Mouse (Mus musculus): ENCODE measurements at regions not wholly inside any gene's neighbourhood (a gene's known extent, or its start where the extent isn't known, plus 50 kb on each side); places are given as distances from the start of the nearest gene placed in this dataset.

DNA sequence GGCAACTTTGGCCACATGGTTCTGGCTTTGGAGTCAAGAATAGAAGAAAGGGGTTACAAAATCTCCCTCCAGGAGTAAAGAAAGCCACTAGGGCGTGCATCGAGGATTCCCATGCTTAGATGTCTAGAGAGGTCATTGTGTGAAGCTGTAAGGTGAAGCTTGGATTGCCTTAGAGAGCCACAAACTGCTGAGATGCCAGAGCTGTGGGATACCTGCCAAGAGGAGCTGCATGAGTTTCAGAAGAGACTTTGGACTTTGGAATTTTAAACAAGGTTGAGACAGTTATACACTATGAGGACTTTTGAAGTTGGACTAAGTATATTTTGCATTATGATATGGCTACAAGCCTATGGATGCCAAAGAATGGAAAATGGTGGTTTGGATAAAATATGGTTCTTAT lies 325.4 kb upstream of the Rag2 start:
- POLR2A ChIA-PET: no interaction called here

DNA sequence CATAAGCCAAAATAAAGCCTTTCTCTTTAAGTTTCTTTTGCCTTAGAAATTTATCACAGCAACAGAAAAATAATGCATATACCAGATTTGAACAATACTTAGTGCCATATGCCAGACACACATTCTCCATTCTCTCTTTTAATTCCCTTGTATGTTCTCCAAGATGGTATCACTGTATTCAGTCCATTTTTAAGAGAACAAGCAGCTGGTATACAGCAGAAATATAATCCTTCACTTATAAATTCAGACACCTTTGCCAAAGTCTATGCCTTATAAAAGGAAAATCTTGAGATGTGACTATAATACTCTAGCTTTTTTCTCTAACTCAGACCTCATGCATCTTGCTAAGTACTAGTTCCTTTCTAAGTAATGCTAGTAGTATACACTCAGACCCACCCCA lies 324.4 kb upstream of the Rag2 start:
- CTCF ChIA-PET: no interaction called here
- POLR2A ChIA-PET: no interaction called here

More for the DNA sequence above, 325.4 kb upstream of the Rag2 start:
- CTCF ChIA-PET: interaction anchor here in 1 of 4 experiments (1.4 kb wide), 1 partner anchor 10 kb away, joined by 3 read pairs; no protein-coding TSS in a partner anchor

DNA sequence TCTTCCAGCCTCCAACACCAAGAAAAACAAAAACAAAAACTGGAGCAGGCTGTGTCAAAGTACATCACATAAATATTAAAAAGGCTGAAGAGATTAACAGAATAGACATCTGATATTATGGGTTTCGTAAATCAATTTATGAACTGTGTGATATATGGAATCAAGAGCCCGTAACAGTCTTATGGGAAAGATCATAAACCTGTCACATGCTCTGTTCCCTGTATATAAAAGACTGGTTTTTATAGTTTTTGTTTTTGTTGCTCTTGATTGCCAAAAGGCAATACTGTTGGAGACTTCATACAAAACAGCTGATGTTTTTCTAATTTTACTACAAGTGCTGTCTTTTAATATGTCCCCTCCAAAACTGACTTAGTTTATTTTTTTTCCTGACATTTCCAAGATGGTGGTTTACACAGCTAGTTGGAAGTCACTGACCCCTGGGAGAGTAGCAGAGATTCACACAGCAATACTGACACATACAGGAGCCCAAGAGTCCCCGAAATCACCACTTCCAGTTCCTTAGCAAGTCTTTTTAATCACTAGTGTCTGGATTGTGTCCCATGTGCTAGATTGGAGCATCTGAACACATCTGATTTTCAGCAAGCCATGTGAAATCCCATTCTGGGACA lies 303.1 kb upstream of the Rag2 start:
- ChIA-PET CTCF (no interaction called here), POLR2A (no interaction called here)

DNA sequence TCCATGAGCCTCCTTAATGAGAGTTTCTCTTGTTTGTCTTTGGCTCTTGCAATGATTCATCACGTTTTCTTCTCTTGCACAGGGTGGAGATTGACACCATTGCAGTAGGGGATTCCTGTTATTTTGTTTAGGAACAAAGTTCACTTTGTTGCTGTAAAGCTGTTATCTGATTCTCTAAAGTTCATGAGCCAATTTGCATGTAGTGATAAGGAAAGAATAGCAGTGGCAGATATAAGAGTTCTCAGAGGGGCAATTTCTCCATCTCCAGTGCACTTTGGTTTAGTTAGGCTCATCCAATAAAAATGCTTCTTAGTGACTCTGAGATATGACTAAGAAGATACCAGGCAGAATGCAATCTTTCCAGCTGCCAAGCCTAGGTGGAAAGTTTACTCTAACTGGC lies 267.8 kb upstream of the Rag2 start:
- ChIA-PET CTCF (no interaction called here), POLR2A (no interaction called here)

DNA sequence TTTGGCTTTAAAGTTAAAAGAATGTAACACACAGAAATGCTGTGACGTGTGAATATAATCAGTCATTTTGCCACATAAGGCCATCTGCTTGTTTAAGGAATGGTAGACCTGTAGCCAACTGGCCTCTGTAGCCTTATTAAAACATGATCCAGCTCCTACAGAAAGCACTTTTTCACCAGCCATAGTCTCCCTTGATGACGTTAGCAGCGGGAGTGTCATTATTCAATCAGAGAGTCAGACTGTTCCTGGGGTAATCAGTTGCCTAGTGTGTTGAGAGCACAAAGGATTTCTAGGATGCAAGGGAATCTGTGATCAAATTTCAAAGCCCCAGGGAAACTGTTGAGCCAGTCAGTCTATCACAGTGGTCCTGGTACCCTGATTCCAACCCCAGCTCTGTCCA lies 260.3 kb upstream of the Rag2 start:
- ChIA-PET POLR2A (no interaction called here), CTCF (no interaction called here)

DNA sequence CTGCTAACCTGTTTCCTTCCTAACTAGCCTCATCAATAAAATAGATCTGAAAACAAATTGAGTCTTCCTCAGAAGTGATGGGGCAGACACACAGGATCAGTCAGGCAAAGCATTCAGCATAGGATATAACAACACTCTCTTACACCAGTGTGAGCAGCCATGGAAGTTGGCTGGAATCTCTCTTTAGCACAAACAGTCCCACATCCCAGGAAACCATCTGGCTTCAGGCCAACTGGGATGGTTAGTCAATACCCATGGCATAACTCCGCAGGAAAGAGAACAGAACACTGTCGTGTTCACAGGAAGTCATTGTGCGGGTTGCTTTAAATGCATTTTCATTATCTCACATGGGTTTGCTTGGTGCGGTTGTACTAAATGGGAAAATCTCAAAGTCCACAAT lies 256.2 kb upstream of the Rag2 start:
- ChIA-PET CTCF (no interaction called here), POLR2A (no interaction called here)

DNA sequence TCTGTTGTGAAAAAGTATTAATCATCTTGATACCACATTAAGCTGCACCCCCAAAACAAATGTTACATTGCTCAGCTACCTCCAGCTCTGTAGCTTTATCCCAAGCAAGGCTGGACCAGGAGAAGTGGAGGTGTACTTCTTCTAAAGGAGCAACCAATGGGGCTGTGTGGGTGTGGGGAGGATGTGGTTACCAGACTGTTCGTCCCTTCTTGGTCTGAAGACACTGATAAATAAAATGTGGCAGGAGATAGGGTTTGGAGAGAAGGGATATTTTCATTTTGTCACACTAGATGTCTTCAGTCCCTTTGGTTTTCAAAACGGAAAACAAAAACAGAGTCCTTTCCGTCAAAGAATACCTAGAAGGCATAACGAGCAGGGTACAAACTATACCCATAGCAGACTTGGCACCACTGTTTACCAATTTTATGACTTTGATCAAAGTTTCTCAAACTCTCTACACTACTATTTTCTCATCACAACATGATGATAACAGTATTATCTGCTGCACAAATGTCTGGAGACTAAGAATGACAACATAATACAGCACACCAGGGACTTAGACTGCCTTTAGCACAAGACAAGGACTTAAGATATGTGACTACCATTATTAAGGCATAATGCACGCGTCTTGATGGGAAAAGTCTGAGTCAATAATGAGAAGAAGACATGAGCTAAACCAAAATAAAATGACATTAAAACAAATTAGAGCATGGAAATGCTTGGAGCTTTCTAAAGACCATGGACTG lies 253.4 kb upstream of the Rag2 start:
- ChIA-PET CTCF (no interaction called here), POLR2A (no interaction called here)

DNA sequence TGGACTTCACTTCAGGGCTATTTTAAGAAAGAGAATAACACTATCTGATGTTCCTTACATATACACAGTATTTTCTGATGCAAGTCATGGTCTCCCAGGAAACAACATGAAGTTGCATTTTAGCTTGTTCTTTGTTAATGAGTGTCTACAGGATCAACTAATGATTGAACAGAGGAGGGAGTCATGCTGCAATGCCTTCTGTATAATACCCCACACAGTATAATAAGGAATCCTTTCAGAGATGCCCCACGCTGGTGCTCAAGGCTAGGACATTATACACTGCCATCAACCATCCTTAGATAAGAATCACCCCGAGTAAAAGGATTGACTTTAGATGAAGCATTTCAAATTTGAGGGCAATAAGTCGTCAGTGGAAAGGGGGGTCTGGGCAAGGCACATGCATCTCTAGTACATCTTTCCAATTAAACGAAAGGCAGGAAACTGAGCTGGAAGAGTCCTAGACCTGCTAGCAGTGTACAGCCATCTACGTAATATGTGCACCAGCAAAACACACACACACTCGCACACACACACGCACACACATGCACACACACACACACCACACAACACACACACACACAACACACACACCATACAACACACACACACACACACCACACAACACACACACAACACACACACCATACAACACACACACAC lies 252.6 kb upstream of the Rag2 start:
- CTCF ChIA-PET: no interaction called here

DNA sequence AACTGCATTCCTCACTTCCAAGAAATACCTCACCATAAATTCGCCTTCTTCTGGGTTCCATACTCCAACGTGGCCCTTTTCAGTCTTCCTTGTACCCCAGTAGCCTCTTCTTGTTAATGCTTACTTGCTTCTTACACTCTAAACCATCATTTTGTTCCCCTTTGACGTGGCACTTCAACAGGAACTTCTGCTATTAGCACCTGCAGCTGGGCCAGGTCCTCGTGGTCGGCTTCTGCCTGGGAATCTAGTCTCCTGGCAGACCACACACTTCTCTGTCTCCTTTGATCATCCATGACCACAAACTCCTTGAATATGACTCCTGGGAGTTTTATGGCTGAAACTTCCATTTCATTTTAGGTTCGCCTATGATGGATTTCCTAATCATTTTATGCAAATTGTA lies 243.9 kb upstream of the Rag2 start:
- POLR2A ChIA-PET: no interaction called here
- CTCF ChIA-PET: no interaction called here

More for the DNA sequence above, 252.6 kb upstream of the Rag2 start:
- POLR2A ChIA-PET: no interaction called here

DNA sequence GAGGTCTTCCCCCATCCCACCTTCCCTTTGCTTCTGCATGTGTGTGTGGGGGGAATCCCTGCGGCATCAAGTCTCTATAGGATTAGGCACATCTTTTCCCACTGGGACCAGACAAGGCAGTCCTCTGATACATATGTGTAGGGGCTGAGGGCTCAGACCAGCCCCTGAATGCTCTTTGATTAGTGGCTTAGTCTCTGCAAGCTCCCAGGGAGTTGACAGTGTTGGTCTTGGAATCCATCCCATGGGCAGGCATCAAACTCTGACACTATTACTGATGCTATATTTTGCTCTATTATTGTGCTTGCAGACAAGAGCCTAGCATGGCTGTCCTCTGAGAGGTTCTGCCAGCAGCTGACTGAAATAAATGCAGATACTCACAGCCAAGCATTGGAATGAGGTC lies 209.5 kb upstream of the Rag2 start:
- ChIA-PET POLR2A (no interaction called here), CTCF (no interaction called here)

DNA sequence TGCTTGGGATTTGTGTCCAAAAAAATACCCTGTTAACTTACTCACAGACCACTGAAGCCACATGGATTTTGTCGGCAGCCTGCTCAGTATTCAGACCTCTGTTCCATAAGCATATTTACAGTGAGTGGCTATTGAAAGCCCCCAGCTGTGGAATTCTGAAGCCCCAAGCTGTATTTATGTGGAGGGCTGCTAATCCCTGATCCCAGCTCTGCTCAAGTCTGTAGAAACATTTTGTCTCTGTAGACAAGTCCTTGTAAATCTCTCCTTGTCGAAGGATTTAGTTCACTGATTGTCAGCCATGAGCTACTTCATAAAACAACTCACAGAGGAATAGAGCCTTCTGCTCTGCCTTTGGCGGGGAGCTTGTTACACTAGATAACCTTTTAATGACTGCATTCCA lies 207.8 kb upstream of the Rag2 start:
- POLR2A ChIA-PET: no interaction called here
- CTCF ChIA-PET: interaction anchor here in 1 of 4 experiments (0.5 kb wide), 1 partner anchor 317 kb away, joined by 6 read pairs; no protein-coding TSS in a partner anchor

DNA sequence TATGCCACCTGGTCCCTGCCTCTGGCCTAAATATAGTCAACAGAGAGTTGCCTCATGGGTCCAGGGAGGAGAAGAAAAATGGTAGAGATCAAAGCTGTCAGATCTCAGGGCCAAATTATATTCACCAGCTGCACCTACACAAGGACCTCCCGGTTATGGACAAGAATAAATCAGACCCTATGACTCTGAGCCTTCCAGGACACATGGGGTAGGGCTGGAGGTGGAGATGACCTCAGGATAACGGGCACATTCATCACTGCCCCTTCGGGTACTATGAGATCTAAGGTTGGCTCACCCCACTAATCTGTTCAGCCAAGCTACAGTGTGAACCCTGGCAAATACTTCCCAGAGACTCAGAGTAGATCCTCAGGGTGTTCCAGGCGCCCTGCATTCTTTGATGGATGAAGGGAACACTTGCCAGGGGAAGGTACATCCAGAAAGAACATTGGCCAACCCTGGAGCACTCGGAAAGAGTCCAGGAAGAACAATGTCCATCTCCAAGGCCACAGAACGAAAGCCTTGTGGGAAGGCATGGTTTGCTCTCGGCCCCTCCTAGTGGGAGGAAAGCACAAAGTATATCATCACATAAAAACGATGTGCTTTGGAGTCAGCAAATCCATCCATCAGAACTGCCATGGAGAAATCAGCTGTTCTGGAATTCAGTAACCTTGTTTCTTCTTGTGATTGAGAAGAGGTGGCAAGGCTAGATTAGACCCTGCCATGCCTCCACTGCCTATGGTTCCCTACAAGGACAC lies 191.2 kb upstream of the Rag2 start:
- POLR2A ChIA-PET: no interaction called here
- CTCF ChIA-PET: no interaction called here

DNA sequence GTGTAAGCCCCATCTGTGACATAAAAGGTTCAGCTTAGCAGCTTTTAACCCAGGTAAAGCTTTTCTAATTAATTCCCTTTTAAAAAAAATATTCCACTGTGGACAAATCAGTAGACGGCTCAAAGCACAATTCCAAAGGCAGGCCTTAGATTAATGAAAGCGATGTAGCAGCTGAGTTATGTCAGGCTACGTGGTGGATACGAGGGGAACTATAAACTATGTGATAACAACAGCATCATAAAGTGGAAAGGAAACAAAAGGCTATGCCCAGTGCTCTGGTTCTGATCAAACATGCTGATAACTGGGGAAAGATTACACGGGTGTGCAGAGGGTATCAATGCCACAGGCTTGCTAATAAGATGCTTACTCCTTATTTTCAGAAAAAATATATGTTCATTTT lies 184.3 kb upstream of the Rag2 start:
- CTCF ChIA-PET: no interaction called here
- POLR2A ChIA-PET: no interaction called here

DNA sequence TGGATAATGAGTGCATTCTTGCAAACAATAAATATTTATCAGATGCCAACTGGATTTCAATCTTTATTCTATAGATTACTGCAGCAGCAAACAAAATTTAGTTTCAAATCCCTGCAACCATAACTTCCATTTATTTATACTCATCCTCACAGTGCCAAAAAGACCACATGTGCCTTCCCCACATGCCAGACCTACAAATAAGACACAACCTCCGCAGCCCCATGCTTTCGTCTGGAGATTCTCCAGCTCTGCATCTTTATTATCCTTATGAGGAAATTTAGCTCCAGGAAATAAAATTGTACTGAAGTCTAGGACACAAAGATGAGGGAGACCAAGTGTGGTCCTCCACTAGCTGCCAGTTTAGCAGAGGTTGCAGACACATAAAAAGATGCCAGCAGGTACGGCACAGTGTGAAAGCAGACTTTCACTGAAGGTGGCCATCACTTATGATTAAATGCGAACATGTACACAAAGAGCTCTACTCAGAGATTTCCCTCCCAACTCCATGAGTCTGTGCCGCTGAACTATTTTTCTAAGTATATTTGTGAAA lies 183.4 kb upstream of the Rag2 start:
- ChIA-PET POLR2A (no interaction called here), CTCF (no interaction called here)

DNA sequence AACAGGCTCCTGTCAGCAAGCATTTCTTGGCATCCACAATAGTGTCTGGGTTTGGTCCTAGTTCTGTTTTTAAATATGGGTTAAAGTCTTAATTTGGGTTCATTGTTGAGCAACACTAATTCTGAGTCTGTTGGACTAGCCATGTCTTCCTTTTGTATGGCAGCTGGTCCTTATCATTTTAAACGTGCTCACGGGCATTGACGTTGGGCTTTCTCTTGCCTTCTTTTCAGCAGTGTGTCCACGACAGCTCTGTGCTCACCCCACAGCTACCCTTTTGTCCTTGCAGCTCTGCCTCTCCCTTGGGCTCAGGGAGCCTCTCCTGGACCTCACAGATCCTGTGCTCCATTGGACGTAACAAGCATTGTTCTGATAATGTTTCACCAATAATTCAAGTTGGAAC lies 168.9 kb upstream of the Rag2 start:
- ChIA-PET POLR2A (no interaction called here), CTCF (no interaction called here)

DNA sequence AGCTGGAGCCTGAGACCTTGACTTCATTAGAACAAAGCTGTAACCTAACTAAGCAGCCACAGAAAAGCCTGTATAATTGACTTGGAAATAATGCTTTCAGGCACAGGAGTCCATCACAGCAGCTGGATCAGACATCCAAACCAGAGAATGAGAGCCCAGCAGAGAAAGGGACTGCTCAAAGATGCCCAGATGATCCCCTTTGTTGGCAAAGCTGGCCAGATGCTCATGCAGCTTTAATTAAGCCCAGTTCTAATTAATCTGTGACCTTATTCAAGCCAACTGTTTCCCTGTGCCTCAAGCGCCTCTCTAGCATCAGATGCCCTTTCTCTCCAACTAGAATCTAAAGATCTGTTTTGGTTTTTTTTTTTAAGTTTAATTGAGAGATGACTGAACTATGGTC lies 165.6 kb upstream of the Rag2 start:
- CTCF ChIA-PET: no interaction called here

DNA sequence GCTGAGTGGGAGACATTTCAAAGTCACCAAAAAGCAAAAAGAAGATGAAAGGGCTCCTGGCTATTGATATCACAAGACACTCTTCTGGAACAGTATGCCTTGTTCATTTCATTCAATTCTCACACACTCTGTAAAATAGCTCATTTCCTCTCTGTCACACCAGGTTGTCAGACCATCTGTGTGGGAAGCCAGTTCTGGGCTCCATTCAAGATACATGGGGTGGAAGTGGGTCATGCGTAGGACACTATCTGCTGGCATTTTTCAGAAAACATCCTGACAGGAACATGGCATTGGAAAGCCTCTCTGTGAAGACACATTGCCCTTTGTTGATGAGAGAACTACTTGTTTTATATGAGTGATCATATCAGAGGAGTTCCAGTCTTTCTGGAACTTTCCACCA lies 162.1 kb upstream of the Rag2 start:
- CTCF ChIA-PET: no interaction called here
- POLR2A ChIA-PET: no interaction called here

More for the DNA sequence above, 165.6 kb upstream of the Rag2 start:
- POLR2A ChIA-PET: no interaction called here

DNA sequence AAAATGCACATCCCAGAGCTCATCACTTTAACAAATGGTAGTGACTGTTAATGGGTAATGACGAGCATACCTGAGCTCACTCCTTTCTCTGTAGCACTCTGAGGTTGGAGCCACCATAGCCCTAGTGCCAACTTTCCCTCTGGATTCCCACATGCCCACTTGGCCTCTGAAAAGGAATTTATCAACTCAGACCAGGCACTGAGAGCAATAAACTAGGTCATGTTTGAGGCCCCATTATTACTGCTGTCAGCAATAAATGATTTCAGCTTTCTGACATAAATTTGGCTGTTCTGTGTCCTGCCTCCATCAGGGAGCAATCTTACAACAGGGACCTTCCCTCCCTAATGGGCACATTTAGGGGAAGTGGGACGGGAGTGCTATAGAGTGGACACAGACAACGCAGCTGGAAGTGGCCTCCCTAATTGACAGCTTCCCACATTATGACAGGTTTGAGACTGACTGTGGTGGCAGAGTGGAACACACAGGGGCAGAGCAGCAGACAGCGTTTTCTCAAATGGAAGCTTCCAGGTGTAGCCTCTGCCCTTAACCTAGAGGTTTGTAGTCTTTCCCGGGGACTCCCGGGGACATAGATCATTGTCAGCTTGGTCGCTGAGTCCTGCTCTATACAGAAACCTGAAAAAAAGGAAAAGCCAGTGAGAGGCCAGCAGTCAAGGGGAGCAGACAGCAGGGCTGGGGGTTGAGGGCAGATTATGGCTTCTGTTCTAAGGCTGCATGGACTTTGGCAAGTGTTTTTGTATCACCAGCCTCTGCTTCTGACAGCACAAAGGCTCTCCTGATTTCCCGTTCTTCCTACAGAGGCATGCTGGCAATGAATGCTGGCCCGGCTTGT lies 160.0 kb upstream of the Rag2 start:
- CTCF ChIA-PET: interaction anchor here in 1 of 4 experiments (1.3 kb wide), 1 partner anchor 8 kb away, joined by 4 read pairs; no protein-coding TSS in a partner anchor
- POLR2A ChIA-PET: interaction anchor here in 1 of 4 experiments (0.5 kb wide), 1 partner anchor 143 kb away, joined by 4 read pairs; no protein-coding TSS in a partner anchor

DNA sequence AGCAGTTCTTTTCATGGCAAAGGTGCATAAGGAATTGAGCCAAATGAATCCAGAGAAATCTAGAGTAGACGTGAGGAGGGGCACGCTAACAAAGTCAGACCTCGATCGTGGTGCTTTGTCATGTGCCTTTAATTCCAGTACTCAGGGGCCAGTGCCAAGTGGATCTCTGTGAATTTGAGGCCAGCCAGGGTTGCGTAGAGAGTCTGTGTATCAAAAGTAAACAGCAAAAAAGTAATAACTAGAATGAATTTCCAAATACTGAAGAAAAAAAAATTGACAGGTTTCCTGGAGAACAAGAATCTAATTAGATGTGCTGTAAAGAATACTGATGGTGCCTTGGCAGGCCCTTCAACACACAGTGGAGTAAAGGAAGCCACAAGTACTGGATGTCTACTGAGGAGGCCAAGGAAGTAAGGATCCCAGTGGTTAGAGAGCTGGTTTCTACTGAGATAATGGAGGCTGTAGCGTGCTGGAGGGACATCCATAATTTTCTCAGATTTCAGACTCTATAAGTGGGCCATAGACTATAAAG lies 153.9 kb upstream of the Rag2 start:
- CTCF ChIA-PET: no interaction called here
- POLR2A ChIA-PET: no interaction called here

All from embryonic stem cell, embryonic (primary cell).